Mouse (Mus musculus) embryonic facial prominence, embryonic 13.5 days (tissue): ENCODE results near the gene Sptbn1. TPM values are rescaled to one million over a fixed set of nuclear protein-coding genes. Genes with fewer than 3 reads are reported as not detected.

Experiments
- ATAC-seq: fragments of 200-750 bp; cut with Nextera tagmentation; 2 replicates; pipeline ENCODE4 v1.8.0; 2017; ENCODE audit warnings: low read depth; ENCODE audit not compliant: insufficient number of reproducible peaks, insufficient read depth, low FRiP score, low TSS enrichment
- H3K27ac ChIP-seq: fragments of 300-500 bp; sonication (generic); 2 replicates; pipeline ENCODE4 v1.5.1; 2015; ENCODE audit warnings: moderate library complexity, mild to moderate bottlenecking, inconsistent platforms
- H3K27me3 ChIP-seq: fragments of 300-500 bp; sonication (generic); 2 replicates; pipeline ENCODE4 v1.6.1; 2015; ENCODE audit warnings: mild to moderate bottlenecking, inconsistent platforms
- H3K36me3 ChIP-seq: fragments of 300-500 bp; sonication (generic); 2 replicates; pipeline ENCODE4 v1.6.1; 2015; ENCODE audit warnings: mild to moderate bottlenecking, inconsistent platforms
- H3K4me1 ChIP-seq: fragments of 300-500 bp; sonication (generic); 2 replicates; pipeline ENCODE4 v1.6.1; 2015; ENCODE audit warnings: inconsistent platforms
- H3K4me2 ChIP-seq: fragments of 300-500 bp; sonication (generic); 2 replicates; pipeline ENCODE4 v1.6.1; 2015; ENCODE audit warnings: moderate library complexity, mild to moderate bottlenecking, inconsistent platforms
- H3K4me3 ChIP-seq: fragments of 300-500 bp; sonication (generic); 2 replicates; pipeline ENCODE4 v1.5.1; 2015; ENCODE audit warnings: mild to moderate bottlenecking, inconsistent platforms
- H3K9ac ChIP-seq: fragments of 300-500 bp; sonication (generic); 2 replicates; pipeline ENCODE4 v1.6.1; 2015; ENCODE audit warnings: mild to moderate bottlenecking, inconsistent platforms
- H3K9me3 ChIP-seq: fragments of 300-500 bp; sonication (generic); 2 replicates; pipeline ENCODE4 v1.6.1; 2016; ENCODE audit warnings: inconsistent platforms
- WGBS: fragments of 180-500 bp; shearing (Covaris S2); methylation state at CpG from one replicate; pipeline ENCODE4 v1.1.7; 2015; ENCODE audit warnings: mixed read lengths; 5-methylcytosine and 5-hydroxymethylcytosine counted together
- polyA plus RNA-seq: library from polyadenylated mRNA; unstranded; fragments of >200 nt; fragmentation: Nextera tagmentation; extraction: Ambion mirVana; gene quantifications from 2 replicates; pipeline ENCODE4 v1.2.1, GENCODE M21; 2015

The Sptbn1 gene
- polyA plus RNA-seq, 1 experiment from 2014 or later, result 80.9 TPM

DNA sequence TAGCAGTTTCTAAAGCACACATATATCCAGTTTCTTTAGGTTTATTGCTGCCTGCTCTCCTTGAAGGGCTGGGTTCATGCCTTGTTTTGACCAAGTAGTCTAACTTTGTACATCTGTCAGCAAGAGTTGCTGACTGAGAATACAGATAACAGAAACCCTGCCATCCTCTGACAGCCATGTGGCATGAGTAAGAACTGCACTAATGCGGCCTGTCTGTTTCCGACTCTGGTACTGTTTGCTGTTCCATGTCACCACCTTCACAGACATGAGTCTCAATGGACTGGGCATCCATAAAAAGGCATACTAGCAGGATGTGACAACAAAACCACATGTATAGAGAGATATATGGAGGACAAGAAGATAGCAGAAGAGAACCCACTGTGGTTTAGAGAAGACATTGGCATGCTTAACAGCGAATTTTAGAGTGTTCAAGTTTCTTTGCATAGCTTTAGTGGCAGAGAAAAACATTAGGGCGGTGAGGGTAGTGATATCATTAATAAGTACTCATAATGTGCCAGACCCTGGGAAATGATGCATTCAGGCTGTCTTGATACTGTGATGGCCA lies 18.4 kb downstream of the Sptbn1 start:
- H3K27ac ChIP-seq, result no peak overlapping the region
- no peaks in the 10 kb centered on the region for H3K4me1 ChIP-seq
- 75% methylated on average over 4 of the region's 4 CpGs for WGBS
- no peak overlapping the region for H3K4me2 ChIP-seq
- no peaks in the 10 kb centered on the region for H3K27me3 ChIP-seq
- no peak for ATAC-seq
- H3K36me3 ChIP-seq, result peaks cover 6% of the 10 kb centered on the region; the same call in 1 of the 2 replicates
- H3K4me3 ChIP-seq, result no peak overlapping the region
- no peak overlapping the region for H3K9ac ChIP-seq
- H3K9me3 ChIP-seq, result no peaks in the 10 kb centered on the region

DNA sequence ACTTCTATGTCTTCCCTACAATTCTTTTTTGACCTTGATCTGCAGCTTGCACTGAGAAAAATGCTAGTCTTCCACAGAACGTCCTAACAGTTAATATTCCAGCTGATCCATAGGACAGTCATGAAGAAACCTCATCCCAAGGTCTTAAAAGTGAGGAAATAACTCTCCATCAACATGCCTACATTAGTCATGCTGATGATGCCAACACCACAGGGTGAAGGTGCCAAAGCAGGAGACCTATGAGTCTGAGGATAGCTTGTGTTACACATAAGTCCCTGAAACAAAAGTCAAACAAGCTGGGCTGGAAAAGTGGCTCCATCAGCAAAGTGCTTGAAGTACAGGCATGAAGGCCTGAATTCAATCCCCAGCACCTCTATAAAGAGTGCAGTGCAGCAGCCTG lies 20.9 kb downstream of the Sptbn1 start:
- H3K4me3 ChIP-seq, result no peak overlapping the region
- H3K4me2 ChIP-seq, result no peak overlapping the region
- H3K36me3 ChIP-seq, result peaks cover 10% of the 10 kb centered on the region; the same call in 1 of the 2 replicates
- no peaks in the 10 kb centered on the region for H3K9me3 ChIP-seq
- no peak overlapping the region for H3K27ac ChIP-seq
- H3K9ac ChIP-seq, result no peak overlapping the region
- no peaks in the 10 kb centered on the region for H3K27me3 ChIP-seq
- 71% methylated on average over 1 of the region's 1 CpGs for WGBS
- ATAC-seq, result no peak
- peaks cover 5% of the 10 kb centered on the region; the same call in 1 of the 2 replicates for H3K4me1 ChIP-seq

DNA sequence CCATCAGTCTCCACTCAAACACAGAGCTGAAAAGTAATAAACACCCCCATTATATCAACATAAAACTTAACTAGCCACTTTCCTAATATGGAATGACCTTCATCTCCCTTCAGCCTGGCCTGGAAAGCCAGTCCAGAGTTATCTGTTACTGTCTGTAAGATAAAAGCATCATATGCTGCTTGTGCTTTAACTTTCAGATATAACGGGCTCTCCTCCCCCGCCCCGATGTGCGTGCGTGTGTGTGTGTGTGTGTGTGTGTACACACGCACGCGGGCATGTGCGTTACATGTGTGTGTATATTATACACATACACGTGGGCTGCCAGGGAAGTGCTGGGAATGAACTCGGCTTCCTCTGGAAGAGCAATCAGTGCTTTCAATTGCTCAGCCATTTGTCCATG lies 21.8 kb downstream of the Sptbn1 start:
- H3K9me3 ChIP-seq, result no peaks in the 10 kb centered on the region
- no peak overlapping the region for H3K4me3 ChIP-seq
- peaks cover 10% of the 10 kb centered on the region; the same call in 1 of the 2 replicates for H3K36me3 ChIP-seq
- no peaks in the 10 kb centered on the region for H3K27me3 ChIP-seq
- H3K9ac ChIP-seq, result no peak overlapping the region
- WGBS, result 91% methylated on average over 11 of the region's 11 CpGs
- no peak overlapping the region for H3K4me2 ChIP-seq
- H3K27ac ChIP-seq, result no peak overlapping the region
- peaks cover 5% of the 10 kb centered on the region; the same call in 1 of the 2 replicates for H3K4me1 ChIP-seq
- ATAC-seq, result no peak

DNA sequence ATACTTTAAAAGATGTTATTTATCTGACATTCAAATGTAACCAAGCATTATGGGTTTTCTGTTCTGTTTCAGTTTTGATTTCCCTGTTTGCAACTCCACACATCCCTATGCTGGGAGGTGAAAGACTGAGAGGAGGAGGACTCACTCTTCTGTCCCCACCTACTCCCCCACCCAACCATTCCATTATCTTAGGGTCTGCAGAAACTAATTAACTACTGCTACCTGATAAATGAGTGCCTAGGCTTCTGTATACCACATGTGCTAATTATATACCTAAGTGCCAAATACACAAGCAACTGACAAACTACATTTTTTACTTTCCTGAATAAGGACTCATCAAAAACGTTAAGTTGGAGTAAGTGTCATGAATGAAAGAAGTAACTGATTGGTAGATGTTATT lies 23.8 kb downstream of the Sptbn1 start:
- WGBS, result 71% methylated on average over 1 of the region's 1 CpGs
- no peak for ATAC-seq

DNA sequence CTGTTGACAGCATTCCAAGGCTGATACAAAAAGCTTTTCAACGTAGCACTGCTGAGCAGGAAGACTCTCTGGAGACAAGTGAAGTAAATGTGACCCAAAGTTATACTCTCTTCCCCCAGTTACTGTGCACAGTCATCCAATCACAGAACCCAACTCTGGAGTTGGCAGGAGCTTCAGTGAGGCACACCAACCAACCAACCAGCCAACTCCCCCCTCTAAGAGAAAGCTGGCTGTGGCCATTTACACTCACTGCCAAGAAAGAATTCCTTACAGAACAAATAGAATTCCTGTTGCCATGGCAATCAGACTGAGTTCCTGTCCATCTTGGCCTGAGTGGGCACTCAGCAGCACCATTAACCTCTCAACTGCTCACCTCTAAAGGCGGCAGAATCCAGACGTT lies 24.4 kb downstream of the Sptbn1 start:
- H3K4me2 ChIP-seq, result no peak overlapping the region
- no peaks in the 10 kb centered on the region for H3K27me3 ChIP-seq
- H3K4me3 ChIP-seq, result no peak overlapping the region
- peaks cover 10% of the 10 kb centered on the region; the same call in 1 of the 2 replicates for H3K36me3 ChIP-seq
- H3K9me3 ChIP-seq, result no peaks in the 10 kb centered on the region
- WGBS, result 70% methylated on average over 3 of the region's 3 CpGs
- peaks cover 5% of the 10 kb centered on the region; the same call in 1 of the 2 replicates for H3K4me1 ChIP-seq
- no peak overlapping the region for H3K27ac ChIP-seq
- ATAC-seq, result no peak
- no peak overlapping the region for H3K9ac ChIP-seq

More for the DNA sequence above, 23.8 kb downstream of the Sptbn1 start:
- Histone ChIP-seq H3K27ac (no peak overlapping the region), H3K4me3 (no peak overlapping the region), H3K27me3 (no peaks in the 10 kb centered on the region), H3K9ac (no peak overlapping the region), H3K36me3 (peaks cover 10% of the 10 kb centered on the region; the same call in 1 of the 2 replicates), H3K4me2 (no peak overlapping the region), H3K9me3 (no peaks in the 10 kb centered on the region), H3K4me1 (peaks cover 5% of the 10 kb centered on the region; the same call in 1 of the 2 replicates)

DNA sequence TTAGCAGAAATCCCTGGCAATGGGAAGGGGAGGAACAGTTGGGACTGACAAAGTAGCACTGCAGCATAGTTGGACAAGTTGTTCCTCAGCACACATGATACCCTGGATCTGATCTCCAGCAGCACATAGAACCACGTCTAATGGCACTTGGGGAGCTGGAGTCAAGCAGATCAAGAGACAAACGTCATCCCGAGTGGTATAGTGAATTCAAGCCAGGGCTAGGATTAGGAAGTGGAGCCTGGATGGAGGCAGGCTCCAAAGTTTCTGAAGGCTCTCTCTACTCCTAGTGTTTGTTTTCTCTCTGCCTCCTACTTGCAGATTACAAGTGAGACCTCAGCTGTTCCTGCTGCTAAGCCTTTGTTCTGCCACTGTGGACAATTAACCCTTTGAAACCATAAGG lies 27.1 kb downstream of the Sptbn1 start:
- Histone ChIP-seq H3K9me3 (no peaks in the 10 kb centered on the region), H3K9ac (no peak overlapping the region), H3K36me3 (peaks cover 12% of the 10 kb centered on the region; the same call in 1 of the 2 replicates), H3K4me2 (no peak overlapping the region), H3K4me3 (no peak overlapping the region), H3K4me1 (peaks cover 5% of the 10 kb centered on the region; the same call in 1 of the 2 replicates), H3K27ac (no peak overlapping the region), H3K27me3 (no peaks in the 10 kb centered on the region)
- WGBS, result 47% methylated on average over 3 of the region's 3 CpGs
- no peak for ATAC-seq

DNA sequence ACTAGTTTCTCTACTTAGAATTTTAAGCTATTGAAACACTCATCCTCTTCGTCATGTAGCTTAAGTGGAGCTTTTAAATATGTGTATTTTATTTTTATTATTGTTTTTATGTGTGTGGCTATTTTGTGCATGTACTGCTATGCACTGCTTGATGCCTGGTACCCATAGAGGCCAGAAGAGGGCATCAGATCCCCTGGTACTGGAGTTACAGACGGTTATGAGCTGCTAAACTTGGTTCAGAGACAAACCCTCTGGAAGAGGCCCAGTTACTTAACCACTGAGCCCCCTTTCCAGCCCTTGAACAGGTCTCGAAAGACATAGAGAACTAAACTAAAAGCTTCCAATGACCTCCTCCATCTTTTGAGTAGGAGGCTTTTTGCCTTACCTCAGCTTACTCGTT lies 30.0 kb downstream of the Sptbn1 start:
- Histone ChIP-seq H3K4me2 (no peak overlapping the region), H3K27me3 (no peaks in the 10 kb centered on the region), H3K9ac (no peak overlapping the region), H3K4me3 (no peak overlapping the region), H3K9me3 (no peaks in the 10 kb centered on the region), H3K4me1 (peaks cover 3% of the 10 kb centered on the region; the same call in 1 of the 2 replicates), H3K27ac (no peak overlapping the region), H3K36me3 (0 out of 2 replicates have a peak, but pooled peaks cover 9% of the 10 kb centered on the region)
- ATAC-seq, result no peak
- WGBS, result 69% methylated on average over 4 of the region's 4 CpGs

DNA sequence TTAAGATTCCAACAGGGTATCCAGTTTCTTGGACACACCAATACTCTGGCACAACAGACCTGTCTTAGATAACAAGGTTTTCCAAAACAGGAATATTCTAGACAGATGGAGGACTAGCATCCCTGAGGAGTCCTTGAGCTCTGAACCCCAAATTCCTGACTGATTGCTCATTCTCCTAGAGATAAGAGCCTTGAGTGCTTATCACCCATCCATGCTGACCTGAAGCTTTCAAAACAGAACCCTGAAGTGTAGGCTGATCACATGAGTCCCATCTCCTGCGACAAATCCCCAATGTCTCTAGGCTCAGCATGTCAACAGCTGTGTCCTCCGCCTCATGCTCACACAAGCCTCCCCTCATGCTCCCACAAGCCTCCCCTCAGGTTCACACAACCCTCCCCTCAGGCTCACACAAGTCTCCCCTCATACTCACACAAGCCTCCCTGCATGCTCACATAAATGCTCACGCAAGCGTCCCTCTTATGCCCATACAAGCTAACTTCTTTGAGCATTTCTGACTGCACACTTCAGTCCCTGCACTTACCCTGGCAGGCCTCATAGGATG lies 31.2 kb downstream of the Sptbn1 start:
- H3K27ac ChIP-seq, result no peak overlapping the region

DNA sequence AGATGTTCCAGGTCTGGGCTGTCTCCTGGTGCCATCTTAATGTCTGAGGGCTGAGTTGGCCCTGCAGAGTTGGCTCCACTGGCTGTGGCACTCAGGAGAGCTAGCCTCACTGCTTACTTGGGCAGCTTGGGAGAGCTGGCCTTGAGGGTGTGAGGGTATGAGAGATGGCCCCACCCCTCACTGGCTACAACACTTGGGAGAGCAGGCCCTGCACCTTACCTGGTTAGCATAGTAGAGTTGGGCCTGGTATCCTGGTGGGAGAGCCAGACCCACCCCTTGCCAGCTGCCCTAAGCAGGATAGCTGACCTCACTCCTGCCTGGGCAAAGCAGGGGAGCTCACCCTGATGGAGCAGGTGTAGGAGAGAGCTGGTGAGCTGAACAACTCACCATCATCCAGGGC lies 32.3 kb downstream of the Sptbn1 start:
- H3K9me3 ChIP-seq, result no peaks in the 10 kb centered on the region
- no peak overlapping the region for H3K4me2 ChIP-seq
- peaks cover 13% of the 10 kb centered on the region for H3K4me1 ChIP-seq
- 0 out of 2 replicates have a peak, but pooled peaks cover 9% of the 10 kb centered on the region for H3K36me3 ChIP-seq
- H3K27ac ChIP-seq, result no peak overlapping the region
- no peak for ATAC-seq
- H3K4me3 ChIP-seq, result no peak overlapping the region
- no peak overlapping the region for H3K9ac ChIP-seq
- no peaks in the 10 kb centered on the region for H3K27me3 ChIP-seq

More for the DNA sequence above, 31.2 kb downstream of the Sptbn1 start:
- Histone ChIP-seq H3K9ac (no peak overlapping the region), H3K4me2 (no peak overlapping the region), H3K36me3 (0 out of 2 replicates have a peak, but pooled peaks cover 9% of the 10 kb centered on the region), H3K27me3 (no peaks in the 10 kb centered on the region), H3K4me1 (peaks cover 7% of the 10 kb centered on the region; the same call in 1 of the 2 replicates), H3K9me3 (no peaks in the 10 kb centered on the region), H3K4me3 (no peak overlapping the region)
- WGBS, result 82% methylated on average over 4 of the region's 4 CpGs
- no peak for ATAC-seq

DNA sequence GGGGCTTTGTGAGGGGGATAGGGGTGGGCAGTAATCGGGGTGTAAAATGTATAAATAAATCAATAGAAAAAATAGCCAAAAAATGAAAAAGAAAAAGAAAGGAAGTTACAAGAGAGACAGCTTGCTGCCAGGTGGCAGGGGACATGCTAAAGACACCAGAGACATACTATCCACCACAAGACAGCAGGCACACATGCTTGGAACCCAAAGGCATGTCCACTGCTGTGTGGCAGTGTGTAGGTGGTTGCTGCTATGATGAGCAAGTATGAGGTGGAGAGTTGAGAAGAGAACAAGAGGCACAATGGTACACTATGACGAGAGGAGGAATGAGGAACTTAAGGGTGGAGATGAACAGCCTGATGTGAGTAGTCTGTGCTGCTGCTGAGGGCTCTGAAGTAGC lies 32.8 kb downstream of the Sptbn1 start:
- Histone ChIP-seq H3K27ac (no peak overlapping the region), H3K27me3 (no peaks in the 10 kb centered on the region), H3K9me3 (no peaks in the 10 kb centered on the region), H3K4me3 (no peak overlapping the region), H3K4me1 (peaks cover 13% of the 10 kb centered on the region), H3K36me3 (0 out of 2 replicates have a peak, but pooled peaks cover 9% of the 10 kb centered on the region), H3K9ac (no peak overlapping the region), H3K4me2 (no peak overlapping the region)
- no peak for ATAC-seq
- WGBS, result 88% methylated on average over 2 of the region's 2 CpGs

DNA sequence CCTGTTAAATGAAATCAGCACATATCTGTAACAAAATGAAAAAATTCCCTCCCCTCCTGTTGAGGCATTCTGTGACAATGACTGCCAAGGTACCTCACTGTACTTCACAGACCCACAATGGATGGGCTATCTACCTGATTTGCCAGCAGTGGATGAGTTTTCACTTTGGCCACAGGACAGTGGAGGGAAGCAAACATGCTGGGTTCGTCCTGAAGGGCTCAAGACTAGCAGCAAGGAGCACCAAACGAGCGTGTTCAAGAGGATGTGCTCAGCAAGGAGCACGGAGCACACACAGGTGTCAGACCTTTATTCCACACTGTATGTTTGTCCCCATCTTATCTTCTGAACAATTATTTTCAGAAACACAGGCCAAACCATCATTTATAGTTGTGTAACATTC lies 34.0 kb downstream of the Sptbn1 start:
- Histone ChIP-seq H3K27me3 (no peaks in the 10 kb centered on the region), H3K9ac (no peak overlapping the region), H3K27ac (no peak overlapping the region), H3K4me2 (no peak overlapping the region), H3K4me3 (no peak overlapping the region), H3K4me1 (peaks cover 13% of the 10 kb centered on the region), H3K36me3 (0 out of 2 replicates have a peak, but pooled peaks cover 9% of the 10 kb centered on the region), H3K9me3 (no peaks in the 10 kb centered on the region)
- 88% methylated on average over 4 of the region's 4 CpGs for WGBS
- no peak for ATAC-seq

DNA sequence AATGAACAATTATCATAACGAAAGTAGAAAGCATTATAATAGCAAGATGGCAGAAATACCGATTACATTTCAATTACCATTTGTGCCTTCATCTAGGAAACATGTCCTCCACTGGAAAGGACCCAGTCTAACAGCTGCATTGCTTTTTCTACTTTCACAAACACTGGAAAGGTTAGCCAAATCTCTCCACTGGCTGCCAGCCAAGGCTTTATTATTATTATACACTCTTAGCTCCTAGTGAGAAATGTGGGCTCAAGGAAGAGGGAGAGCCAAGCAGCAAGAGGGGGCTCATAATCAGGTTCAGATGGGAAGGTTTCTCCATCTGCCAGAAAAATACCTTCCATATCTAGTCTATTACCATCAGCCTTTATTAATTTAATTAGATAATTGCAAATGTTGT lies 35.9 kb downstream of the Sptbn1 start:
- Histone ChIP-seq H3K4me3 (no peak overlapping the region), H3K27ac (no peak overlapping the region), H3K9me3 (no peaks in the 10 kb centered on the region), H3K4me2 (no peak overlapping the region), H3K9ac (no peak overlapping the region), H3K27me3 (no peaks in the 10 kb centered on the region), H3K4me1 (peaks cover 13% of the 10 kb centered on the region), H3K36me3 (0 out of 2 replicates have a peak, but pooled peaks cover 9% of the 10 kb centered on the region)
- 53% methylated on average over 2 of the region's 2 CpGs for WGBS
- ATAC-seq, result no peak
